Mouse (Mus musculus) spleen, postnatal 36 days (tissue): ENCODE data around the gene Csnk1e.

Experiments used
- DNase-seq, 2 experiments: peaks; one replicate each; pipeline ENCODE4 v3.0.0; 2022; ENCODE audit warnings: low spot score in 2 of 2, mixed read lengths in 1 of 2

The Csnk1e gene

GRCm38 (mm10) chr15:79442961-79443518, 12.3 kb downstream of the Csnk1e start:
- no peak for DNase-seq

DNA sequence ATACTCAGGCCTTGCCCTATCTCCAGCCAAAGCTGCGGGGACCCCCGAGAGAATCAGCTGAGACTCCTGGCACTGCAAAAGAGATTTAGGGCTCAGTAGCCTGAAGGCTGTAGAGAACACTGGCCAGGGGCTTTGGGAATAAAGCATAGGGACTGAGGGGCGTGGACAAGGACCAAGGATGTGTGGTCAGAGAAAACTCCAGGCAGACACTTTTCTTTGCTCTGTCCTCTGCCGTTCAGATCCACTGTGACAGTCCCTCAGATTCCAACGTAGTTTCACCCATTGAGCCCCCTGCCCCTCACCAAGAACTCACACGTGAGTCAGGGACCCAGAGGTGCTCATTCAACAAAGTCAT, 13.1 kb downstream of the Csnk1e start:
- DNase-seq: no peak

- DNase-seq: peak; percentile 71 to 75
Measured at GRCm38 (mm10) chr15:79441331-79442256, 13.8 kb downstream of the Csnk1e start.

- DNase-seq: no peak
Measured at GRCm38 (mm10) chr15:79440651-79441330, 14.6 kb downstream of the Csnk1e start.

GRCm38 (mm10) chr15:79440223-79440622, 15.1 kb downstream of the Csnk1e start:
- no peak for DNase-seq

DNA sequence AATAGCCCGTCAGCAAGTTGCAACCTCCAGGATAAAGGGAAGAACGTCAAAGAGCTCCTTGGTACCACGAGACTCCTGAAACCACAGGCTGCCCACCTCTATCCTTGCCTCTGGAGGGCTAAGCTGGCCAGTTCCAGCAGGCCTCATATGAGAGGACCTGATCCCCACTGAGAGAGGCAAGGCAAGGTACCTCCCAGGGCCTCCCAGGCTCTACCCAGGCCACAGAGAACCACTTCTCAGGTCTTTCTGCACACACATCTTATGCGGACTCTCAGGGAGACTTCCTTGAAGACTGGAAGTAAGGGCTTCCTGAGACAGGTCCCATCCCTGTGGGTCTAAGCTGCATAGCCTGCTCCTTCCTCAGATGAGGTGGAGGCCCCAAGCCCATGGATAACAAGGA, 16.0 kb downstream of the Csnk1e start:
- DNase-seq: no peak

DNA sequence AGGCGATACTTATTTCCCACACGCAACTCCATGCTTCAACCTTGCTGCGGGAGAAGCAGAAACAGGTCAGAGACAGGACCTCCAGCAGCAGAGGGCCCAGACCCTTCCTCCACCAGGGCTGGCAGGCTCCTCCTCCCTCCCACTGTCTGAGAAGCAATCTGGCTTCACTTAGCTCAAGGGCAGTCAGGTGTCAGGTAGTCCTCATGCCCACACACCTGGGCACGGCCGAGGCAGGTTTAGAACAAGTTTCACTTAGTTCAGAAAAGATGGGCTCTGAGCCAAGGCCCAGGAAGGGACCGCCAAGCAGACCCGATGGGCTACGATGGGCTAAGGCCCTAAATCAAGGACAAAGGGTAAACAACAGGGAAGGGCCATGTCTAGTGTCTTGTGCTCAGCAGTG, 16.6 kb downstream of the Csnk1e start:
- no peak for DNase-seq

DNA sequence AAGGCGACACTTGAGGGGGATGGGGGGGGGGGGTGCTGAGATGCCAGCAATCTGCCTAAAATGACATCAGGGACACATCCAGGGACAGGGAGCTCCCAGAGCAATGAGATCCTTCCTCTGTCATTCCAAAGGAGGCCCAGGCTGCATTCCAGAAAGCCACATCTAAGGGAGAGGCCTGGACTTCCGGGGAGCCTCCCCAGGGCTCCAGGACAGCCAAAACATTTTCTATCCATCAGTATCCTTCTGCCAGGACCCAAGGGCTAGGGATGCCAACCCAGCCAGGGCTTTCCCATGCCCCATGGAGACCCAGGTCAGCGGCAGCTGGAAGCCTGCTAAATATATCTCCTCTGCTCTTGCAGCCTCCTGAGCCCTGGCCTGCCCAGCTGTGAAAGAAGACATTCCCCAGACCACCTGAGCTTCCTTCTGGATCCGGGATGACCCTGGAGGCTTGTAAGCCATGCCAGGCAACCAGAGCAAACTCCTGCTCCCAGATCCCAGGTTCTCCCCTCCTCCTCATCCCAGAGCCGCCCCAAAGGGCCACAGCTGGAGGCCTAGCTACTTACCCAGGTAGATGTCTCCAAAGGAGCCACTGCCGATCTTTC, 17.1 kb downstream of the Csnk1e start:
- no peak for DNase-seq

DNA sequence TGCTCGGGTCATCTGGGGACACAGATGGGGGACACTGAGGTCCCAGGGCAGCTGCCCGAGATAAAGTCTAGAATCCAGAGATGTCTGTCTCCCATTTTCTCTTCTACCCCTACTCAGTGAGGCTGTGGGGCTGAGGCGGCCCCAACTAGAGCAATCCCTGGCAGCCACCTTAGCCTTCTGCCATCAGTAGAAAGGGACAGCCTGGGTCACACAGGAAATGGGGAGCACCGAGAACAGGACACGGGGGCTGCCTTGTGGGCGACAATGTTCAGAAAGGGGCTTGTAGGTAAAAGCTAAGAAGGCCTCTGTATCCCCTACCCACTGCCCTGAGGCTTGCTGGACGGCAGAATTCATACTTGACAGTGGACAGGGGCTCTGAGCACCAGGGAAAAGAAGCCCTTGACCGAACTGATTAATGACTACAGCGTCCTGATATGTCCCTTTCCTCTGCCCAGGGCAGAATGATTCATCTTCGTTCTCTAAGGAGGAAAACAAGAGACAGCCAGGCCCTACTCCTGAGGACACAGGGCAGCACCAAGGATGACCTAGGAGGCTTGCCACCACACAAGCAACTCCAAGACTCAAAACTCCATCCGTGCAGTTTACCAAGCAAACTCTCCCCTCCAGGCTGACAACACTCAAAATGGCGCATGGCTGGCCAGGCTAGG, 17.7 kb downstream of the Csnk1e start:
- DNase-seq: no peak

DNA sequence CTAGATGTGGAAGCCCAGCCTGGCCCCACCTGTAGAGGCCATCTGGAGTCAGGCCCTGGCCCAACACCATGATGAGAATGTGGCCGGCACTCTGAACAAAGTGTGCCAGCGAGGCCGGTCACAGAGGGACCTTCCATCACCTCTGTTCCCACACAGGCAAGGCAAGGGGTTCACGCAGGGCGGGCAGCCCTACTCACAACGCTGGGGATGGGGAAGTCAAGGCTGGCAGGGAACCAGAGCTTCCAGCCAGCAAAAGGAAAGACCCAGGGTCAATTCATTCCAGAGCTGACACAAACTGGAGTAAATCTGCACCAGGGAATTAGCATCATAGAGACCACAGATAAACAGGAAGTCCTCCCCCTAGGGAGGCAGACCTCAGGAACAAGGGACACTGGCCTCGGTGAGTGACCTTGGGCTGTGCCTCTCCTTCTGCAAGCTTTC, 18.9 kb downstream of the Csnk1e start:
- no peak for DNase-seq

- DNase-seq: no peak
Measured at GRCm38 (mm10) chr15:79435191-79435671, 20.1 kb downstream of the Csnk1e start.

DNA sequence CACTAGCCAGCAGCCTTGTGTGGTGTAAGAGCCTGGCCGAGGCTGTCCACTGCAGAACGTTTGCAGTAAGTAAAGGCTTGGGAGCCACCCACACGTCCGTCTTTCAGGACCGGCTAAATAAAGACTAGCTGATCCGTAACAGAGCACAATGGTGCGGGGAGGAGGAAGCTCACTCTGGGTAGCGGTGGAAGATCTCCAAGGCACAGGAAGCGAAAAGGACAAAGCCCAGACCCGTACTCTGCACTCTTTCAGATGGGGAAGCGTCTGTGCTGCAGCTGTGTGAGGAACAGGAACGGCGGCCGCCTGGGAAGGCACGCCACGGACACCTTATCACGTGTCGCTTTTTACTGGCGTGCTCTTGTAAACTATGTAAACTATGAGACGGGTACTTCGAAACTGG, 22.5 kb downstream of the Csnk1e start:
- DNase-seq: no peak

- no peak for DNase-seq
Measured at GRCm38 (mm10) chr15:79432328-79432727, 23.0 kb downstream of the Csnk1e start.

DNA sequence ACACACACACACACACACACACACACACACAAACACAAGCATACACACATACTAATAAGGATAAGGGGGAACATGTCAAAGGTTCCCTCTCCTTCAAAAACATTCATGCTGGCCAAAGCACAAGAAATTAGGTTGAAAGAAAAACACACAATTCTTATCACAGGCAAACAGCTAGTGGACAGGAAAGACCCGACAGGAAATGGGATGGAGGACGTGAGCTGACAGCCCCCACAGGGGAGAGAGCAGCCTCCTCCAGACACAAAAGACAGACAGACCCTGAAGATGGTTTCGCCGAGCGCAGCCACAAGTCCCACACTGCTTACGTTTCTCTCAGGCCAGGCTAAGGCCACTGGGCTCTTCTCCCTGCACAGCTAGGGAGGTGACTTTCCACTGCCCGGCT, 23.4 kb downstream of the Csnk1e start:
- DNase-seq: no peak

DNA sequence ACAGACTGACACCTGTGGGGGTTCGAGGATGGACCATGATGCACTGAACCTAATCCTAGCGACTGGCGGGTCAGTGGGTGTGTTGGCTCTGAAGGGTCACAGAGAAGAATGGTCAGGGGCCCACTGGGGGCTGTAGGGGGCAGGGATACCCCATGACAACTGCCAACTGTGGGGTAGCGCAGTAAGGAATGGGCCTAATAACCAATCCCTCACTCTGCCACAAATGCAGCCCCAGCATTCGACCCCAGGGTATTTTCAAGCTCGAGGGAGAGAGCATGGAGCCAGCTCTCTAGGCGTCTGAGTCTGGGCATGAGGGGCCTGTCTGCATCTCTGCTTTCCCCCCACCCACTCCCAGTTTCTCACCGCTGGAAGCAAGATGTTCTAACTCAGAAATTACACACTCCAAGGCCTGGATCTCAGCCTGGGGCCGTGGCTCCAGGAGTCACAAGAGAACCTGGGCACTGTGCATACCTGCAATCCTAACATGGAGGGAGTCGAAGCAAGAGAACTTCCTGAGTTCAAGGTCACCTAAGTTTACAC, 24.8 kb downstream of the Csnk1e start:
- no peak for DNase-seq

GRCm38 (mm10) chr15:79429994-79430393, 25.4 kb downstream of the Csnk1e start:
- DNase-seq: no peak

- no peak for DNase-seq
Measured at GRCm38 (mm10) chr15:79429527-79429926, 25.8 kb downstream of the Csnk1e start.

DNA sequence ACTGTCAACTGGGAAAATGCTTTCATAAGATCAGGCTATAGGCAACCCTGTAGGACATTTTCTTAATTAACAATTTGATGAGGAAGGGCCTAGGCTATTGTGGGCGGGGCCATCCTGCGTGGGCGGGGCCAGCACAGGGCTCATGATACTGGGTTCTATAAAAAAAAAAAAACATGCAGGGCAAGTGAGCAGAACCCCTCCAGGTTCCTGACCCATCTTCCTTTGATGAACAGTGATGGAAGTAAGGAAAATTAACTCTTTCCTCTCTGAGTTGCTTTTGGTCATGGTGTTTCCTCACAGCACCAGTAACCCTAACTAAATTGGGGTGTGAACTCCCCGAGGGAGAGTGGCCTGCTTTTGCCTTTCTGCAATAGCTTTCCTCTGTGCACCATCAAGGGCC, 26.8 kb downstream of the Csnk1e start:
- DNase-seq: no peak

- no peak for DNase-seq
Measured at GRCm38 (mm10) chr15:79427516-79427915, 27.9 kb downstream of the Csnk1e start.

- no peak for DNase-seq
Measured at GRCm38 (mm10) chr15:79425516-79425915, 29.9 kb downstream of the Csnk1e start.

DNA sequence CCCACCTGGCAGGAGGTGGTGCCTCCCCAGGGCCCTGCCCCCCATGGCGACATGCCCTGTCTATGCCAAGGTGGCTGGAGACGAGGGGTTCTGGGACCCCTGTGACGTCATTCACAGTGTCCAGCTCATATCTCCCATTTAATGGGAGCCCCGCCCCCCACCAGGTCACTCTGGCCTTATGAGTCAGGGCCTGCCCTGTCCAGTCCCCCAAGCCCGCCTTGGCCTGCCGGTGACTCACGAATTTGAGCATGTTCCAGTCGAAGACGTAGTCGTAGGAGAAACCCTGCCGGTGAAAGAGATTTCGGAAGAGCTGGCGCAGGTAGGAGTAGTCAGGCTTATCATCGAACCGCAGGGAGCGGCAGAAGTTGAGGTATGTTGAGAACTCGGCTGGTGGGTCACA, 30.8 kb downstream of the Csnk1e start:
- DNase-seq: no peak
